Mouse (Mus musculus): ENCODE data around the gene Wdr66.
"Not testable (repeated sequence)": the region's sequence is repeated elsewhere in the genome, so short reads cannot be mapped to it uniquely, and the experiment has no call there.

Wdr66 gene

DNA sequence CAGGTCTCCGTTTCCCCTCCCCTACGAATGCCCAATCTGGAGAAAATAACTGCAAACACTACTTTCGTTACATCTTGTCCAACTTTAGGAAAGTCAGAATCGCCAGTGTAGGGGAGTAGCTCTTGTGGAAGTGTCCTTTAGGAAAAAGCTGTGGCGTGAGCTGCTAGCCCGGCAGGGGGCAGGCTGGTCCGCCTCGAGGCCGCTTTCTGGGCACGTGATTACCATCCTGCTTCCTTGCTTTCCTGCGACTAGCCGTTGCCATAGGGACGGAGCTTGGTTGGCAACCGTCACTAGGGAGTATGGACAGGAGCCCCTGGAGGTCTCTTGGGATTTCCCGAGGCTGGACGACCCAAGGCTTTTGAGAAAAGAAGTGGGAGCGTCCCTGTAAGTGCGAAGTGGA, at the start of gene Wdr66:
TSS of gene Wdr66 (plus strand) at position 269 of the 400 bp plus-strand sequence.
- DNase-seq (ENCODE audit: low read depth, low spot score) = no peak

DNA sequence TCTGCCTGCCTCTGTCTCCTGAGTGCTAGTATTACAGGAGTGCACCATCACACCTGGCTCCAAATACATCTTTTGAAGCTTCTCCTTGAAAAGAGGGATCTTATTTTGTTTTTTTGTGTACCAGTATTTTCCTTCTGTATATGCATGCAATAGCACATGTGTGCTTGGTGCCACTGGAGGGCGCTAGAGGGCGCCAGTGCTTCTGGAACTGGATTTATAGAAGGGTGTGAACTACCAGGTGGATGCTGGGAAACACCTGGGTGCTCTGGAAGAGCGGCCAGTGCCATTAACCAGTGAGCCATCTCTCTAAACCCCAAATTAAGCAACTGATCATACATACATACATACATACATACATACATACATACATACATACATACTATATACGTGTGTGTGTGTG, 49.1 kb upstream of the Wdr66 start:
- DNase-seq (ENCODE audit: low read depth, low spot score) = not testable (repeated sequence)

GRCm38 (mm10) chr5:123203591-123203990, 48.3 kb upstream of the Wdr66 start:
- DNase-seq (ENCODE audit: low read depth, low spot score) = not testable (repeated sequence)

GRCm38 (mm10) chr5:123222346-123223050, 29.4 kb upstream of the Wdr66 start:
- DNase-seq (ENCODE audit: low read depth, low spot score) = not testable (repeated sequence)

GRCm38 (mm10) chr5:123223051-123223410, 28.9 kb upstream of the Wdr66 start:
- DNase-seq (ENCODE audit: low read depth, low spot score) = no peak

DNA sequence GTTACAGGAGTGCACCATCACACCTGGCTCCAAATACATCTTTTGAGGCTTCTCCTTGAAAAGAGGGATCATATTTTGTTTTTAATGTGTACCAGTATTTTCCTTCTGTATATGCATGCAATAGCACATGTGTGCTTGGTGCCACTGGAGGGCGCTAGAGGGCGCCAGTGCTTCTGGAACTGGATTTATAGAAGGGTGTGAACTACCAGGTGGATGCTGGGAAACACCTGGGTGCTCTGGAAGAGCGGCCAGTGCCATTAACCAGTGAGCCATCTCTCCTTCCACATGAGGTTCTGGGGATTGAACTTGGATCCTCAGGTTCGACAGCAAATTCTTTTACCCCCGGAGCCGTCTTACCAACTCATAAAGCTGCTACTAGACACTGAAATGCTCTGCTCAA, 28.0 kb upstream of the Wdr66 start:
- not testable (repeated sequence) for DNase-seq (ENCODE audit: low read depth, low spot score)

DNA sequence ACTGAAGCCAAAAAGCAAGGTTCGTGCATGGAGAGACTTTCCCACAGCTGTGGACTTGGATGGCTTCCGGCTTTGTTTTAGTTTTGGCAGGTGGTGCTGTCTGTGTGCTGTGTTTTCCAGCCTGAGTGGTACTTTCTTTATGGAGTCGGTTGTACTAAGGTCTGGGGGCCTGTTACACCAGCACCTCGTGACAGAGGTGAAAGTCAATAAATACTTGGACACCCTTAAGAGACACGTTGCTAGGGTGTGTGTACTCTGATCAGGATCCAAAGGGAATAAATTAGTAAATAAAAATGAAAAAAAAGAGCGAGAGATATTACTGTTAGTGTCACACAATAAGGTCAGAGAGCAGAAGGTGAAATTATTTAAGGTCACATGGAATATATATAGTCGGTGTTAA, 25.1 kb upstream of the Wdr66 start:
- DNase-seq (ENCODE audit: low read depth, low spot score) = no peak

- peak; percentile 98 for DNase-seq (ENCODE audit: low read depth, low spot score)
These were observed 24.0 kb upstream of the Wdr66 start for GRCm38 (mm10) chr5:123227762-123228523.

DNA sequence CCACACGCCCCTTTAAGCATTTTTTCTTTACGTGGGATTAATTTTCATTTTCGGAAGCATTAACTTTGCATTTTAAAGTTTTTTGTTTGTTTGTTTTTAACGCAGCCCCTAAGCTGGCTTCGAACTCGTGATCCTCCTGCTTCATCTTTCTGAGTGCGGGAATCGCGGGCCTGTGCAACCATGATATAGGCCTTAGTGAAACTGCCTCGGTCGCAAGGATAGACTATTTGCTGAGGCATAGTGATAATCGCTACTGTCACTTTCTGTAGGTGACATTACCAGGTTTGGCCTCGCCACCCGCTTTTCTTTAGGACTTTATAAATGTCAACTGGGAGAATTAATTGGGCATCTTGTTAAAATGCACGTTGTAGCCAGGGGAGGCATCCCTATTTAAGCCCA, 23.4 kb upstream of the Wdr66 start:
- no peak for DNase-seq (ENCODE audit: low read depth, low spot score)

DNA sequence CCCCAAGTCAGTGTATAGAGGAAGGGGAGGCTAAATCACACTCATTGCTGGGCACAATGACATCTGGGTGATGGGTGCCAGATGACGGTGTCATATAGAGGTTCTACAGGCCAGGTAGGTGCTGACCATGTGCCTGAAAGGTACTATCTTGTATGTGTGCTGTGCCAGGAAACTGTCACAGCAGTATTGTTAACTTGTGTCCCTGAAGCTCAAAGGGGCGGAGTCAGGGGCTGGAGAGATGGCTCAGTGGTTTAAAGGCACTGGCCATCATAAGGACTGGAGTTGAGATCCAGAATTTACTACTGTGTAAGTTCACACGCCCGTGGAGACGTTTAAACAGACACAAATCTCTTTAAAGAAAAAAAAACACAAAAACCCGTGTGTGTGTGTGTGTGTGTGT, 22.6 kb upstream of the Wdr66 start:
- peak; percentile 40 for DNase-seq (ENCODE audit: low read depth, low spot score)

DNA sequence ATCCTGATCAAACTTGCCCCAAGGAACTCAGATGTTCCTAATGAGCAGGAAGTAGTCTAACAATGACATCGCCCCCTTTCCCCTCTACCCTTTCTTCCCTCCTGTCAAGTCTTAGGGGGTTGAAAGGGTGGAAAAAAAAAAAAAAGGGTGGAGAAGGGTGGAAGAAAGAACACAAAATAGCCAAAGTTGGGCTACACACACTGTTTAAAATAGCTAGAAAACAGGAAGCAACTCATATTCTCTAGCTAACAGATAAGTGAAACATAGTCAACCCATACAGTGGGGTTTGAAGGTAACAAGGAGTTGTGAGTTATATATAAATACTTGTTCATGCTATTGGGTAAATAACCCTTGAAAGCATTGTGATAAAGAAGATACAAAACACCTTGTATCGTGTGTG, 19.7 kb upstream of the Wdr66 start:
- no peak for DNase-seq (ENCODE audit: low read depth, low spot score)

DNA sequence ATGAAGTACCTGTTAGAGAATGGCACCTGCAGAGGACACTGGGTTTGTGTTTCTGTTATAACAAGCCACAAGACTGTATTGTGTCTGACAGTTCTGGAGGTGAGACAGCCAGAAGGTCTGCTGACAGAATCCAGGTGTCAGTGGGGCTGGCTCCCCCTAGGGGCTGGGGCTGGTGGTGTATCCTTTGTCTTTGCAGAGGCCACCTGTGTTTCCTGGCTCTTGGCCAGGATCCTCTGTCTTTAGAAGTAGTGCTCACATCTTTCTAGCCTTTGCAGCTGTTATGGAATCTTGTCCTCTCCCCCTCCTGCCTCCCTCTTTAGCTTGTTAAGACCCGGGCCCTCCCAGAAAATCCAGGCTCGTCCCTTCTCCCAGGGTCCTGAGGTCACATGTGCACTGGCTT, 16.2 kb upstream of the Wdr66 start:
- DNase-seq (ENCODE audit: low read depth, low spot score) = peak; percentile 86

DNA sequence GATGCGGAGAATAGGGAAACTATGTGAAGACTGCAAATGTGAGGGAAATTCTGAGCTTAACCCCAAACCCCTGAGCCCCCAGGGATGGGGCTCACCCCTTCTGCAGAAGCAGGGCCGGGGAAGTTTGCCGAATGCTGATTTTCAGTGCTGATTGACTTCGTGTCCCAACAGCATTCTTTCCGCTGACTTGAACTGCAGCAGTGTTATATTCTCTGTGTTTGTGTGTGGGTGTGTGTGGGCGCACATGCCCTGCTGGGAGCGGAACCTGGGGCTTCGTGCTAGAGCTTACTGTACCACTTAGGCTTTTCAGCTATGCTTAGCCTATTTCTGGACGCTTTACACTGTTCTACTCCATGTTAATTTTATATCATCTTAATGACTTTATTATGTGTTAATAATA, 15.5 kb upstream of the Wdr66 start:
- no peak for DNase-seq (ENCODE audit: low read depth, low spot score)

GRCm38 (mm10) chr5:123239501-123239900, 12.4 kb upstream of the Wdr66 start:
- DNase-seq (ENCODE audit: low read depth, low spot score) = no peak

- peak; percentile 57 for DNase-seq (ENCODE audit: low read depth, low spot score)
These were observed 6.4 kb upstream of the Wdr66 start for GRCm38 (mm10) chr5:123245518-123245917.

- DNase-seq (ENCODE audit: low read depth, low spot score) = no peak
These were observed 512 bp upstream of the Wdr66 start for GRCm38 (mm10) chr5:123251390-123251789.

- no peak for DNase-seq (ENCODE audit: low read depth, low spot score)
These were observed 5.2 kb downstream of the Wdr66 start for GRCm38 (mm10) chr5:123256841-123257755.

DNA sequence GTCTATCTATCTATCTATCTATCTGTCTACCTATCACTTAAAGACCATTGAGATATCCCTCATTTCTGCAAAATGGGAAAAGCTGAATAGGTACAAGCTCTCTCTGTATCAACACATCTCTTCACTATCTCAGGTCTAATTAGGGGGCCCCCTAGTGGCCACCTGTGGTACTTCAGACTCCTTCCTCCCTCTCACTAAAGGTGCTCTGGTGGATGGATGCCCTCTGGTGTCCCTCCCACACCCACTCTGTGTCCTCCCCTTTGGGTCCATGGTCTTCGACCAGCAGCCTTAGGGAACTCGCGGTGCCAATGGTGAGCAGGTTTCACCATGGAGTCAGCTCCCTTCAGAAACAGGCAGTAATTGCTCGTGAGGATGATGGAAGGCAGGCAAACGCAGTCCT, 7.1 kb downstream of the Wdr66 start:
- peak; percentile 67 for DNase-seq (ENCODE audit: low read depth, low spot score)

GRCm38 (mm10) chr5:123260698-123261097, 8.8 kb downstream of the Wdr66 start:
- no peak for DNase-seq (ENCODE audit: low read depth, low spot score)

- DNase-seq (ENCODE audit: low read depth, low spot score) = no peak
These were observed 15.0 kb downstream of the Wdr66 start for GRCm38 (mm10) chr5:123266909-123267308.

DNA sequence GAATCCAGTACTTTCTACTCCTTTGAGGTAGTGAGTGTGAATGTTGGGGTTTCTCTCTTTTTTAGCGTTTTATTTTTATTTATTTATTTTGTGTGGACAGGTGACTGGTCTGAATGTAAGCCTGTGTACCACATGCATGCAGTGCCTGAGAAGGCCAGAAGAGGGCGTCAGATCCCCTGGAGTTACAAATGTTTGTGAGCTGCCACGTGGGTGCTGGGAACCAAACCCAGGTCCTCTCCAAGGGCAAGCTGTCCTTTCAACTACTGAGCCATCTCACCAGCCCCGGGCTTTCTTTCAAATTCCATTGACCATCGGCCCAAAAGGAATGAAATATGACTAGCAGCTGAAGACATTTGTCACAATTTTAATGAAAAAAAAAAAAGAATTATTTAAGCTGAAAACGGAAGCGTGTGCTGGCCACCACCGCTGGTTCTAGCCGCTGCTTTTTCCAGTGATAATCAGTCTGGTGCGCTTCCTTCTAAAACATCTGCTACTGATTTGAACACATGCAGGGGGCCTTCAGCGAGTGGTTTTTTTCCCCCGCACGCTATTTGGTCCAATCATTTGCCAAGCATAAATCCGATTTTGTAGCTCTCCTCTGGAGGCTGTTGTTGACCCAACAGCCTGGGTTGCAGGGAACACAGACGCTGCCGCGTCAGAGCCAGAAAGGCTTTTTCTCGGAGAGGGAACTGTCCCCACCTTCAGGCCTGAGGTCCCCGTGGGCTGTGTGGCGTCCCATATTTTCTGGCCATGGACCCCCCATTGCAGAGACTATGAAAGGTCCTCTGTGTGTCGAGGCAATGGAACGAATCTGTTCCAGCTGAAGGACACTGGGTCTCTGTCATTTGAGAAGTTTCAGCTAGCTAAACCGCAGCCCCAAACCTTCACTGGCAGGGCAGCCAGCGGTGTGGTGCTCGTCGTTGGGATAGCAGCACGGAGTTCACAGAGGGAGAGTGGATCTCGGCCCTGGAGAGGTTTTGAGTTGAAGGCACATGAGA, 16.9 kb downstream of the Wdr66 start:
- no peak for DNase-seq (ENCODE audit: low read depth, low spot score)
